Mouse (Mus musculus) left cerebral cortex, postnatal 10 days (tissue): ENCODE data around the gene Akip1. TPM values are rescaled to one million over a fixed set of nuclear protein-coding genes. Genes with fewer than 3 reads are reported as not detected.

Experiments
- DNase-seq, 2 experiments: peaks; one replicate each; pipeline ENCODE4 v3.0.0; 2021 to 2022; ENCODE audit warnings: low spot score in 2 of 2, mixed read lengths in 1 of 2; ENCODE audit errors: extremely low spot score in 1 of 2
- intact Hi-C: fragments of 180-260 bp; cut with DNase I; formaldehyde crosslinking; loops from one replicate; pipeline ENCODE4 v1.15.1; 2025
- total RNA-seq, 2 experiments: library from RNA; stranded (reverse); gene quantifications; 2 replicates each; pipeline ENCODE4 v1.2.3; 2021

Gene Akip1
- 1 to 10 TPM; 7.5 to 7.6 TPM for total RNA-seq

DNA sequence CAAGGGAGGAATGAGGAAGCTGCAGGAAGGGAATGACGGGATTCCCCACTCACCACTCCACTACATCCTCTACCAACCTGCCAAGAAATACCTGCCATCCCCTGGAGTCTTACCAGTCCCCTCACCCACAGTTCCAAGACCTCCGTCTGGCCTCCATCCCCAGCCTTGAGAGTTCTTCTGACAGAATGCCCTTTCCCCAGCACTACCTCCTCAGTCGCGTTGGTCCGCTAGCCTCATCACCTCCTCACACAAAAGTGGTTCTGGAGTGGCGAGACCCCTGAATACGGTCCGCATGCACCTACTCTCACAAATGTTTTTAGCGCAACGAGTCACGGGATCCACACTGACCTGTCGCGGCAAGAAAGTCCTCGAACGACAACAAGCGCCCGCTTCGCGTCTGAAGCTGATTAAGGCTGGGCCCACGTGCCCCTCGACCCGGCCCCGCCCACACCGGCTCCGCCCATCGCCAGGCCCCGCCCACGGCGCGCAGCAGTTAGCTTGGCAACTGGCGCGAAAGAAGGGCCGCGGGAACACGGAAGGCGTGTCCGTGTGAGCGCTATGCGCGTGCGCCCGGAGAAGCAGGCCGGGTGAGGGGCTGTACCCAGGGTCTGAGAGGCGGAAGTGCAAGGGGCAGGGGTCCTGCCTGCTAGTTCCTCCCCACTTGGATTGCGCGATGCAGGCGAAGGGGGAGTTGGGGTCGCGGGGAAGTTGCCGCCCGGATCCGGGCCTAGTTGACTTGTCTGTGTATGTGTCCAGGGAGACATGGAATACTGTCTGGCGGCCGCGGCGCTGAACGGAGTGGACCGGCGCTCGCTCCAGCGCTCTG is at the start of gene Akip1, which contains the start of gene St5:
Gene Akip1, plus strand, starts transcription at position 501 of the 826 bp plus-strand sequence.
Gene St5, minus strand, starts transcription at position 416 of the 826 bp plus-strand sequence.
- intact Hi-C loops, result no loop called here
- DNase-seq, result peak; percentile 87 to 97

DNA sequence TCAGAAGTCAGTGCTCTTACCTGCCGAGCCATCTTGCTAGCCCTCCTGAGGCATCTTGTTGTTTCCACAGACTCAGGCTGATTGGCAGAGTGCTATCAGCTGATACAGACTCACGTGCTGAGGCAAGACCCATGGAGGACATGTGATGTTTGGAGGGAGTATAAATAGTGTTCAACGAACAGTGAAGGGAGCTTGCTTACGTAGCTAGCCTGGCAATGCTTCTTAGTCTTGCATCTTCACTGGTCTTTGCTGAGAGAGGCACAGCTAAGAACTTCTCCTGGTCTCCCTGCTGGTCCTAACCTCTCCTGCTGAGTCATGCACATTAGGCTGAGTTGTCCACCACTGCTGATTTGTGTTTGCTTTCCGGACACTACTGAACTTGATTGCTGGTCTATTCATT is 48.6 kb upstream of the Akip1 start:
- no peak for DNase-seq
- intact Hi-C loops, result no loop called here

DNA sequence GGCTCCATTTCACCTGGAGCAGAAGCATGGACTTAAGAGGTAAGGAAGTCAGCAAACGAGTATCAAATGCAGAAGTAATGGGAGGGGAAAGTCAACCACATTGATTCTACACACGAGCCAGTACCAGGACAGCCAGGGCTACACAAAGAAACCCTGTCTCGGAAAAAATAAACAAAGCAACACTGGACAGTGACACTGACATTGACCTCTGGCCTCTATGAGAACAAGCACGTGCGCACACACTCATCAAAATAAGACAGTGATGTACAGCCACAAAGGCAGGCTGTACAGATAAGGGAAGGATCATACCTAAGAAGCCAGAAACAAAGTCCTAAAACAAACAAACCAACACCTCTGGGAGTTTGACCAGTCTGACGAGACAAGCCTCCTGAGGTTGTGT is 45.6 kb upstream of the Akip1 start:
- no peak for DNase-seq
- intact Hi-C loops, result no loop called here

GRCm38 (mm10) chr7:109659278-109659677 is 44.2 kb upstream of the Akip1 start:
- no peak for DNase-seq
- intact Hi-C loops, result no loop called here

DNA sequence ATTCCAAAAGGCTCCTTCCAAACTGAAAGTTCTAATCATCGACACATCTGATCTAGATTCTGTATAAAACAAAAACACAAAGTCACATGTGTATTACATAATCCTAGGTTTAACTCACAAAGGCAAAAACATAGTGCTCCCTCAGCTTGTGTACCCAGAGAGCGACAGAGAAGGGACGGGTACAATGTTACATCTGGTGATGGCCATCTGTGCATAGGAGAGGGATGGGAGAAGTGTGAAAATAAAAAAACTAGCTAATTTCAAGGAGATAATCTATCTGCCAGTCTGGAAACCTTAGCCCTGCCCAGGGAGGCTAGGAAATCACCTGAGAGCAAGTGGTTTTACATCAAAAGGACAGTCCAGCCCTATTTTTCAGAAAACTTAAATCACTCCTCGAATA is 40.9 kb upstream of the Akip1 start:
- DNase-seq, result no peak
- intact Hi-C loops, result no loop called here

DNA sequence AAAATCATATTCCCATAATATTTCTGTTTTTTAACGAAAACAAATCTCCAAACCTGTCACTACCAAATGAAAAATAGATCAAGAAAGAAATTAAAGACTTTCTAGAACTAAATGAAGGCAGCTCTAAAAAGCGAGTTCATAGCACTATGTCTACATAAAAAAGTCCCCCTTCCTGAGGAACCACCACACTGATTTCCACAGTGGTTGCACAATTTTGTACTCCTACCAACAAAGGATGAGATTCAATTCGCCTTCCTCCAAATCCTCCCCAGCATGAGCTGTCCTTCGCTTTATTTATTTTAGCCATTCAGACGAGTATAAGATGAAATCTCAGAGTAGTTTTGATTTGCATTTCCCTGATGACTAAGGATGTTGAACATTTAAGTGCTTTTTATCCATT is 36.8 kb upstream of the Akip1 start:
- intact Hi-C loops, result no loop called here

DNA sequence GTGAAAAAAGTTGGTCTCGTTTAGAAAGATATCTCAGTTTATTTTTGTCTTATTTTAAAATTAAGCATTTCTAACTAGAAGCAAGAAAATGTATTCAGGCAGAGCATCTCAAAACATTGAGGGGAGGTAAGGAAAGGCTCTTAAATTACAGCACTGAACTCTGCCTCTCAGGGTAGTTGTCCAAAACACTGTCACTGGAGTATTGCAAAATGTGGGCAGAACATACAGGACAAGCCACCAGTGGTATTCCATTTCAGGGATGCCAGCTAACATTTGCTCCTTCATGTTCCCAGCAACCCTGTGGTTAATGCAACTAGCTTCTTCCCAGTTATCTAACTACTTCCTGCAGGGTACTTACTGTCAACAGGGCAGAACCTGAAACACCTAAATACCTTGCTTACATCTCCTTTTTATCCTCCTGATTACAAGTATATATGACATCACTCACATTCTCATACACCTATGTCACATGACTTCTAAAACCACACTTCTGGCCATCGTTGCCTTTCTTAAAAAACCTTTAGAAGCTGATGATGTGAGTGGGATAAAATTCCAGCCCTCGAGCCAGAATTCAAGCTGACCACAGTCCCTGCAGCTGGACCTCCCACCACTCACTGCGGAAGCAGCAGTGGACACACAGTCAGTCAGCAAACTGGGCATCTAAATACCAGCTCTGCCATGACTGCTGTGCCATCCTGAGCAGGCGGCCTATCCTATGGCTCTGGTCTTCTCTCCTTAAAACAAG is 33.9 kb upstream of the Akip1 start:
- no peak for DNase-seq
- intact Hi-C loops, result no loop called here

More for the DNA sequence above, 36.8 kb upstream of the Akip1 start:
- DNase-seq, result no peak

DNA sequence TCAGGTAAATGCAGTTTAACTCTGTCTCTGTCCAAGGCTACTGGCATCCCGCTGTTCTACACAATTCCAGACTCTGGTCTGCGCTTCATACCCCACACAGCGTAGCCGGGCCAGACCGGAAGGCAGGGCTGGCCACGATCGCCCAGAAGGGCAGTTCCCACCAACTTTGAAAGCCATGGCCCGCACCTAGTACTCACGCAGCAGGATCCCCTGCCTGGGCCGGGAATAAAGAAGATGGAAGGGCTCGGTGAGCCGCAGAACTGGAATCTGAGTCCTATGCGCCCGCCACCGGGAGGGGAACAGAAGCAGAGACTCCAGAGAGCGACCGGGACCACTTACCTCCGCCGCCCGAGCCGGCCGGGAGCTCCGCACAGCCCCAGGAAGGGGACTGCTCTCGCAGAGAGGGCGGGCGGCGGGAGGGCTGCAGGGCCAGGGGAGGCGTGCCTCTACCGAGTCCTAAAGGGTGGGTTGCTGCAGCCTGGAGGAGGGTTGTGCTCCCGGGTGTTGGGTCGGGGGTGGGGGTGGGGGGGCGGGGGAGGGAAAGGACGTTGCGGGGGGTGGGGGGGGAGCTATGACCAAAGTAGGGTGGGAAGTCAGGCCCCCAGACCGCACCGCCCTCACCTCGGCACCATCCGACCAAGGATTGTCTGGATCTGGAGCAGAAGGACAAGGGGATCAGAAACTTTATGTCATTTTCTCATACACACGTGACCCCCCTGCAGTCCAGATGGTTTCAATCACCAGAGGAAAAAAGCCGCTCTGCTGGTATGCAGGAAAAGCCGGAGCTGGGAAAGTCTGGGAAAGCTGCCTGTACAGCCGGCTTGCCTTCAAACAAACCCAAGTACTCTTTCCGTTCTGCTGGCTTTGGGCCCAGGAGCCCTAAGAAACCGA is 31.7 kb upstream of the Akip1 start:
- peak; percentile 80 to 87 for DNase-seq
- intact Hi-C loops, result no loop called here

- intact Hi-C loops, result no loop called here
- DNase-seq, result no peak
These were observed 28.4 kb upstream of the Akip1 start for GRCm38 (mm10) chr7:109674944-109675628.

DNA sequence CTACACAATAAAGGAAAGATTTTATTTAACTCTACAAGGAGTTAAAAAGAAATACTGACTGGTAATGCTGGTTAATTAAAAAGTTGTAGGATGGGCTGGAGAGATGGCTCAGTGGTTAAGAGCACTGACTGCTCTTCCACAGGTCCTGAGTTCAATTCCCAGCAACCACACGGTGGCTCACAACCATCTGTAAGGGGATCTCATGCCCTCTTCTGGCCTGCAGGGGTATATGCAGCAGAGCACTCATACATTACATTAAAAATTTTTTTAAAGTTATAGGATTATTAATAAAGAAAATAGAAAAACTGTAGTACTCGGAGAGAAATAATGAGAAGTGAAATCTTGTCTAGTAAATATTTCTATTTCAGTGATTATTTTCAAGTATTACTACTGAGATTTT is 23.2 kb upstream of the Akip1 start:
- no peak for DNase-seq
- intact Hi-C loops, result no loop called here

GRCm38 (mm10) chr7:109680879-109681278 is 22.6 kb upstream of the Akip1 start:
- no peak for DNase-seq
- intact Hi-C loops, result no loop called here

GRCm38 (mm10) chr7:109686585-109687128 is 16.8 kb upstream of the Akip1 start:
- DNase-seq, result no peak
- intact Hi-C loops, result no loop called here

GRCm38 (mm10) chr7:109690101-109690500 is 13.4 kb upstream of the Akip1 start:
- intact Hi-C loops, result no loop called here
- no peak for DNase-seq

DNA sequence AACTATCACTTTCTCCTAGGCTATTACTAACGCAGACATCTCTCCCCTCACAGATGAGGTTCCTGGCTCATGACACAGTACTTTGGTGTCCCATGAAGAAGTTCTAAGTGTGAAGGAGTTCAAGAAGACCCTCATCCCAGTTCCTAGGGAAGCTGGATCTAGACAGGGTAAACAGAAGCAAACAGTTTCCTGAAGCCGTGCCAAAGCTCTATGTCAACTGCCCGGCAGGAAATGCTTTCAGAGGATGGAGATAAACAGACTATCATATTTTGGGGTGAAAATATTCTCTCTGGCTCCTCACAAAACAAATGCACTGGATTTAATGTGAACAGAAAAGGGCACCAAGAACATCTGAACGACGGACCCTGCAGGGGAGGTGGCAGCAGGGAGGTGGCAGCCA is 12.5 kb upstream of the Akip1 start:
- DNase-seq, result peak in 1 of 2 experiments; percentile 43
- intact Hi-C loops, result no loop called here

DNA sequence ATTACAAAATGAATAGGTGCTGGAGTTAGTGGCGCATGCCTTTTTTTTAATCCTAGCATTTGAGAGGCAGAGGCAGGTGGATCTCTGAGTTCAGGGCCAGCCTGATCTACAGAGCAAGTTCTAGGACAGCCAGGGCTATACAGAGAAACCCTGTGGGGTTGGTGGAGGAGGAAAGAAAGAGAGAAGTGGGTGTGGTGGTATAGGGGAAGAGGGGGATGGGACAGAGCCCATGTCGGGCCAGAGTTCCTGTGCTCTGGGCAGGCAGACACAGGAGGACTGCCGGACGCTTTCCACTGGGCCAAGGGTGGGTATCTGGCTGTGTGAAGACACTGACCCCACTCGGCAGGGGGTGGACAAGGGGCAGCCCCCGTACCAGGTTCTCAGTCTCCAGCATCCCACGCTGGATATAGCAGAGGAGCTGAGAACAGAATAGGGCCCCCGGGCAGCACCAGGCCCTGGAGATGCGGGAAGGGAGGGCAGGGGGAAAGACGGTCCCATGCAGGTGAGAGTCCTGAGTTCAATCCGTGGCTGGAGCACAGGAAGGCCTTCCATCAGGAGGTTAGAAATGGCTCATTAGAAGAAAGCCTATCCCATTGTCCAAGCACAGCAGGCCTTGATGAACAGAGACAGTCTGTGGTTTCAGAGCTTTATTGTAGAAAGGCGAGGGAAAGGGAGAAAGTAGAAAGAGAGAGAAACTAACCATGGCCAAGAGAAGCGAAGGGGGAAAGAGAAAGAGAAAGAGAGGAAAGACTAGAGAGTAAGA is 8.7 kb upstream of the Akip1 start:
- no peak for DNase-seq
- intact Hi-C loops, result no loop called here

- intact Hi-C loops, result no loop called here
- DNase-seq, result no peak
These were observed 8.2 kb upstream of the Akip1 start for GRCm38 (mm10) chr7:109695339-109695726.

DNA sequence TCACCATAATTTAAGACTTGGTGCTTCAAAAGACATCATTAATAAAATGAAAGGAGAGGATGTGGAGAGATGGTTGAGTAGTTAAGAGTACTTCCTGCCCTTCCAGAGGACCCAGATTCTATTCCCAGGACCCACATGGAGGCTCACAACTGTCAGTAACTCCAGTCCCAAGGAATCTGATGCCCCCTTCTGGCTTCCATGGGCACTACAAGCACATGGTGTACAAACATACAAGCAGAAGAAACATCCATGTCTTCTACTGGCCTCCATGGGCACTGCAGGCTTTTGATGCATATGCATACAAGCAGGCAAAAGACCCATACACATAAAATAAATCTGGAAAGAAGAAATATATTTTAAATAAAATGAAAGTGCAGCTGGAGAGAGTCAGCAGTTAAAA is 3.3 kb upstream of the Akip1 start:
- no peak for DNase-seq
- intact Hi-C loops, result no loop called here

GRCm38 (mm10) chr7:109702721-109703120 is 769 bp upstream of the Akip1 start:
- DNase-seq, result no peak
- intact Hi-C loops, result no loop called here
